Mouse (Mus musculus): ENCODE data around the gene Zswim4. TPM values are rescaled to one million over a fixed set of nuclear protein-coding genes. Genes with fewer than 3 reads are reported as not detected.
A peak's percentile ranks its signal among the peaks of the same experiment; 100 is the strongest.

The Zswim4 gene
- polyA plus RNA-seq, 1 experiment from 2014 or later, result 22.5 TPM

GRCm38 (mm10) chr8:84205073-84205472 is 31.8 kb downstream of the Zswim4 start:
- no peak for DNase-seq (ENCODE audit: low spot score)

DNA sequence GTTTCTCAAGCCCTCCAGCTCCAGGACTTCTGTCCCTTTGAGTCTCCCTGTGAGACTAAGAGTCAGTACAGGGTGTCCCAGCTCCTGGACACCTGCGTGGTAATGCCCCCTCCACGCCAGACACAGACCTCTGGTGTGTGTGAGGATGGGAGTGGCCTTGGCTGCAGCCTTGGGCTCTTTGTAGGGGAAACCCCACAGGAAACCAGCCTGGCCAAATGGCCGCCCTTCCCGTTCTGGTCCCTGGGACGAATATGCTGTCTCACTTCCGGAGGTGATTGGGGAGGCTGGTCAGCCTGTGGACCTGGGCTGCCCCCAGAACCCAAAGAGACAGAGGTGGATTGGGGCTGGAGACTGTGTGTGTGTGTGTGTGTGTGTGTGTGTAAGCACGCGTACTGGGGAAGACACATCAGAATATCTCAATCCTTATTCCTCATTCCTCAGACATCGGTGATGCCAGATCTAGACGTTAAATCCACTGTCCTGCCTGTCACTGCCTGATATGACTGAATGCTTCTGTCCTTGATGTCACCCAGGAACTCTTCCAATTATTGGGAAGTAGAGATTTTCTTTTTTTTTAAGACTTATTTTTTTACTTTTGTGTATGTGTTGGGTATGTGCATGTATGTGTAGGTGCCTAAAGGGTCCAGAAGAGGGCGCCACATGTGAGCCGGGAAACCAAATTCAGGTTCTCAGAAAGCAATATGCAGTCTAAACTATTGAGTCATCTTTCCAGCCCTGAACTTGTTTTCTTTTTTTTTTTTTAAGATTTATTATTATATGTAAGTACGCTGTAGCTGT is 32.7 kb downstream of the Zswim4 start:
- 56% methylated on average over 13 of the region's 13 CpGs for WGBS
- peak overlapping the region; percentile 66 for H3K9ac ChIP-seq (ENCODE audit: low read depth, low read length)
- peak overlapping the region; percentile 14; the same call in 1 of the 2 replicates for H3K27ac ChIP-seq (ENCODE audit: low read depth, low read length)
- peak overlapping the region; percentile 65 for H3K4me2 ChIP-seq (replicated peaks; ENCODE audit: low read depth, low read length)
- no peaks in the 10 kb centered on the region for H3K9me3 ChIP-seq (ENCODE audit: control insufficient read depth, low read length)
- ATAC-seq (ENCODE audit: low FRiP score) (no peak), DNase-seq (ENCODE audit: low spot score) (peak; percentile 46)
- H3K27me3 ChIP-seq (ENCODE audit: control insufficient read depth, insufficient read depth, low read length), result 0 out of 2 replicates have a peak, but pooled peaks cover 4% of the 10 kb centered on the region
- peaks cover 17% of the 10 kb centered on the region for H3K4me1 ChIP-seq (replicated peaks; ENCODE audit: control insufficient read depth, insufficient read depth, low read length)
- H3K36me3 ChIP-seq (ENCODE audit: control insufficient read depth, insufficient read depth, low read length), result no peaks in the 10 kb centered on the region
- peak overlapping the region; percentile 30 for H3K4me3 ChIP-seq (ENCODE audit: low read depth, low read length)

More at GRCm38 (mm10) chr8:84205073-84205472, 31.8 kb downstream of the Zswim4 start:
- no peaks in the 10 kb centered on the region for H3K36me3 ChIP-seq (ENCODE audit: control insufficient read depth, insufficient read depth, low read length)
- no peak overlapping the region for H3K4me2 ChIP-seq (replicated peaks; ENCODE audit: low read depth, low read length)
- peaks cover 16% of the 10 kb centered on the region for H3K4me1 ChIP-seq (replicated peaks; ENCODE audit: control insufficient read depth, insufficient read depth, low read length)
- WGBS, result 86% methylated on average over 5 of the region's 5 CpGs
- H3K27me3 ChIP-seq (ENCODE audit: control insufficient read depth, insufficient read depth, low read length), result 0 out of 2 replicates have a peak, but pooled peaks cover 4% of the 10 kb centered on the region
- H3K27ac ChIP-seq (ENCODE audit: low read depth, low read length), result no peak overlapping the region
- no peak for ATAC-seq (ENCODE audit: low FRiP score)
- no peaks in the 10 kb centered on the region for H3K9me3 ChIP-seq (ENCODE audit: control insufficient read depth, low read length)
- no peak overlapping the region for H3K4me3 ChIP-seq (ENCODE audit: low read depth, low read length)
- H3K9ac ChIP-seq (ENCODE audit: low read depth, low read length), result no peak overlapping the region

- DNase-seq (ENCODE audit: low spot score) (peak; percentile 72), ATAC-seq (ENCODE audit: low FRiP score) (peak; percentile 31)
- peak overlapping the region; percentile 66 for H3K9ac ChIP-seq (ENCODE audit: low read depth, low read length)
- H3K4me3 ChIP-seq (ENCODE audit: low read depth, low read length), result peak overlapping the region; percentile 30
- WGBS, result 11% methylated on average over 34 of the region's 34 CpGs
- H3K27me3 ChIP-seq (ENCODE audit: control insufficient read depth, insufficient read depth, low read length), result 0 out of 2 replicates have a peak, but pooled peaks cover 4% of the 10 kb centered on the region
- H3K4me2 ChIP-seq (replicated peaks; ENCODE audit: low read depth, low read length), result peak overlapping the region; percentile 65
- peaks cover 22% of the 10 kb centered on the region for H3K4me1 ChIP-seq (replicated peaks; ENCODE audit: control insufficient read depth, insufficient read depth, low read length)
- H3K27ac ChIP-seq (ENCODE audit: low read depth, low read length), result peak overlapping the region; percentile 14; the same call in 1 of the 2 replicates
- no peaks in the 10 kb centered on the region for H3K36me3 ChIP-seq (ENCODE audit: control insufficient read depth, insufficient read depth, low read length)
- H3K9me3 ChIP-seq (ENCODE audit: control insufficient read depth, low read length), result no peaks in the 10 kb centered on the region
Observed at GRCm38 (mm10) chr8:84202938-84203917, 33.6 kb downstream of the Zswim4 start.

DNA sequence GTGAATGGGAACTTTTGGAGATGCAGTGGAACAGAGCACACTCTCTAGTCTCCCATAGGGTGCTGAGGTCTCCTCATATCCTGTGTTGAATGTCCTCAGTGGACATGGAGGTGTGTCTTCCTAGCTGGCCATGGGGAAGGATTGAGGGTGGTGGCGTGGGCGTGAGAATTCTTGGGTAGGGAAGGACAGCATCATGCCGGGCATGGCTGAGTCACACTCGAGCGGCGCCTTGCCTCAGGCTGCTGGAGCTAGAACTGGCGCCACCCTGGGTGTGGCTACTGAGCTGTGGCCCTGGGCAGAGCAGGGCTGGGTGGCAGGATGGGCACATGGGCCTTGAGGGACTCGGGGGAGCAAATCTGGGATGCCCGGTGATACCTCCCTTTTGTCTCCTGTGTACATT is 34.4 kb downstream of the Zswim4 start:
- no peak overlapping the region for H3K4me3 ChIP-seq (ENCODE audit: low read depth, low read length)
- no peak overlapping the region for H3K9ac ChIP-seq (ENCODE audit: low read depth, low read length)
- 92% methylated on average over 9 of the region's 9 CpGs for WGBS
- no peak overlapping the region for H3K27ac ChIP-seq (ENCODE audit: low read depth, low read length)
- ATAC-seq (ENCODE audit: low FRiP score) (no peak), DNase-seq (ENCODE audit: low spot score) (no peak)
- no peaks in the 10 kb centered on the region for H3K9me3 ChIP-seq (ENCODE audit: control insufficient read depth, low read length)
- H3K4me1 ChIP-seq (replicated peaks; ENCODE audit: control insufficient read depth, insufficient read depth, low read length), result peaks cover 28% of the 10 kb centered on the region
- no peak overlapping the region for H3K4me2 ChIP-seq (replicated peaks; ENCODE audit: low read depth, low read length)
- H3K27me3 ChIP-seq (ENCODE audit: control insufficient read depth, insufficient read depth, low read length), result 0 out of 2 replicates have a peak, but pooled peaks cover 4% of the 10 kb centered on the region
- no peaks in the 10 kb centered on the region for H3K36me3 ChIP-seq (ENCODE audit: control insufficient read depth, insufficient read depth, low read length)

DNA sequence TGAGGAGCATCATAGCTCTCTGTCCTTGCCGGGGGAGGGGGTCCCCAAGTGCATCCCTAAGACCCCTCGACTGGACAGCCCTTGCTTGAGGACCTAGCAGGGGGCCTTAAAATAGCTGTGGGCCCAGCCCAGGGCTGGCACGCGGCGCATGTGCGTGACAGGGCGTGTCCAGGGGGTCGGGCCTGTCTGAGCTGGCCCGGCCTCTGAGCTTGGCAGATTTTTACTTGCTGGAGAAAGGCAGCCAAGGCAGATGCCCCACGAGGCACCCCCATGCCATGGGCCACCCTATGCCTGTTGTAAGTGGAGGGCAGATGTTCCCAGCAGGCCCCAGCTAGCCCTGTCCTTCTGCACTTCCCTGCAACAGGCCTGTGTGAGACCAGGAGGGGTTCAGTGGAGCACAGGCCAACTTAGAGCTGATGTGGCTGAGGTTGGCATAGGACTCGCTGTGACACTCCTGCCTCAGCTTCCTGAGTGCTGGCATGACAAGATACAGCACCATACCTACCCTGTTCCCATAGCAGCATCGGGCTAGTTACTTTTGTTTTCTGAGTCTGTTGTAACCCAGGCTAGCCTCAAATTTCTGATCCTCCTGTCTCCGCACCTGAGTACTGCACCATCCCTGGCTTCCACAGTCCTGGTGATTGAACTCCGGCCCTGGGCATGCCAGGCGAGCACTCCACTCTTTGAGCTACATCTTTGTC is 35.2 kb downstream of the Zswim4 start:
- Histone ChIP-seq H3K36me3 (ENCODE audit: control insufficient read depth, insufficient read depth, low read length) (no peaks in the 10 kb centered on the region), H3K4me2 (replicated peaks; ENCODE audit: low read depth, low read length) (peak overlapping the region; percentile 89), H3K9me3 (ENCODE audit: control insufficient read depth, low read length) (no peaks in the 10 kb centered on the region), H3K9ac (ENCODE audit: low read depth, low read length) (no peak overlapping the region; the same call in 1 of the 2 replicates), H3K27me3 (ENCODE audit: control insufficient read depth, insufficient read depth, low read length) (0 out of 2 replicates have a peak, but pooled peaks cover 4% of the 10 kb centered on the region), H3K27ac (ENCODE audit: low read depth, low read length) (no peak overlapping the region), H3K4me3 (ENCODE audit: low read depth, low read length) (peak overlapping the region; percentile 47), H3K4me1 (replicated peaks; ENCODE audit: control insufficient read depth, insufficient read depth, low read length) (peaks cover 28% of the 10 kb centered on the region)
- WGBS, result 64% methylated on average over 15 of the region's 15 CpGs
- DNase-seq (ENCODE audit: low spot score) (no peak), ATAC-seq (ENCODE audit: low FRiP score) (no peak)

GRCm38 (mm10) chr8:84200652-84201544 is 36.0 kb downstream of the Zswim4 start:
- no peaks in the 10 kb centered on the region for H3K9me3 ChIP-seq (ENCODE audit: control insufficient read depth, low read length)
- 0 out of 2 replicates have a peak, but pooled peaks cover 4% of the 10 kb centered on the region for H3K27me3 ChIP-seq (ENCODE audit: control insufficient read depth, insufficient read depth, low read length)
- H3K4me3 ChIP-seq (ENCODE audit: low read depth, low read length), result peak overlapping the region; percentile 47
- peak overlapping the region; percentile 17; the same call in 1 of the 2 replicates for H3K27ac ChIP-seq (ENCODE audit: low read depth, low read length)
- H3K4me2 ChIP-seq (replicated peaks; ENCODE audit: low read depth, low read length), result peak overlapping the region; percentile 89
- DNase-seq (ENCODE audit: low spot score), result peak; percentile 53
- ATAC-seq (ENCODE audit: low FRiP score), result no peak
- H3K36me3 ChIP-seq (ENCODE audit: control insufficient read depth, insufficient read depth, low read length), result no peaks in the 10 kb centered on the region
- WGBS, result 6% methylated on average over 50 of the region's 70 CpGs
- peaks cover 28% of the 10 kb centered on the region for H3K4me1 ChIP-seq (replicated peaks; ENCODE audit: control insufficient read depth, insufficient read depth, low read length)
- peak overlapping the region; percentile 63 for H3K9ac ChIP-seq (ENCODE audit: low read depth, low read length)

DNA sequence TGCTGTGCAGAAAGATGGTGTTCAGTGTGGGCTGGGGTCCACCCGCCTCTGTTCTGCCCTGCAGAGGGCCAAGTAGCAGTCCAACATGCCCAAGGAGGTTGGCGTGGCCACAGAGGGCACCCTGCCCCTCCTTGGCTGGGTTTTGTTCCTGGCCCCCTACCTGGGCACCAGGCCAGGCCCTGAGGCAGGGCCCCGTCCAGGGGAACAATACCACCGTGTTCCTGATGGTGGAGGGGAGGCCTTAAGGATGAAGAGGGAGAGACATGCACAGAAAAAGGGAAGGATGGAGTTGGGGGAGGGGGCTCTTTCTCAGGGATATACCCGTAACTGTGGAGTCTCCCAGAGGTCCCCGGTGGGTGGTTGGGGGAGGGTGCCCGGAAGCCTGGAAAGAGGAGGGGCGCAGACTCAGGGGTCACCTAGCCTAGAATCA is 36.7 kb downstream of the Zswim4 start:
- H3K9me3 ChIP-seq (ENCODE audit: control insufficient read depth, low read length), result no peaks in the 10 kb centered on the region
- peaks cover 28% of the 10 kb centered on the region for H3K4me1 ChIP-seq (replicated peaks; ENCODE audit: control insufficient read depth, insufficient read depth, low read length)
- DNase-seq (ENCODE audit: low spot score), result no peak
- 19% methylated on average over 8 of the region's 8 CpGs for WGBS
- peak overlapping the region; percentile 89 for H3K4me2 ChIP-seq (replicated peaks; ENCODE audit: low read depth, low read length)
- H3K27ac ChIP-seq (ENCODE audit: low read depth, low read length), result peak overlapping the region; percentile 17
- H3K36me3 ChIP-seq (ENCODE audit: control insufficient read depth, insufficient read depth, low read length), result no peaks in the 10 kb centered on the region
- 0 out of 2 replicates have a peak, but pooled peaks cover 4% of the 10 kb centered on the region for H3K27me3 ChIP-seq (ENCODE audit: control insufficient read depth, insufficient read depth, low read length)
- ATAC-seq (ENCODE audit: low FRiP score), result no peak
- peak overlapping the region; percentile 47; the same call in 1 of the 2 replicates for H3K4me3 ChIP-seq (ENCODE audit: low read depth, low read length)
- peak overlapping the region; percentile 63 for H3K9ac ChIP-seq (ENCODE audit: low read depth, low read length)
